Mouse (Mus musculus) hindbrain, embryonic 13.5 days (tissue): Measurements from ENCODE around the gene Htr5a. TPM values are rescaled to one million over a fixed set of nuclear protein-coding genes. Genes with fewer than 3 reads are reported as not detected.

Experiments used
- ATAC-seq: fragments of 200-750 bp; cut with Nextera tagmentation; 2 replicates; pipeline ENCODE4 v1.8.0; 2017; ENCODE audit warnings: moderate TSS enrichment; ENCODE audit not compliant: low FRiP score
- H3K27ac ChIP-seq: fragments of 300-500 bp; sonication (generic); 2 replicates; pipeline ENCODE4 v1.5.1; 2015; ENCODE audit warnings: inconsistent platforms, mild to moderate bottlenecking, moderate library complexity
- H3K27me3 ChIP-seq: fragments of 300-500 bp; sonication (generic); 2 replicates; pipeline ENCODE4 v1.6.1; 2015; ENCODE audit warnings: mild to moderate bottlenecking, inconsistent platforms
- H3K36me3 ChIP-seq: fragments of 300-500 bp; sonication (generic); 2 replicates; pipeline ENCODE4 v1.6.1; 2015; ENCODE audit warnings: mild to moderate bottlenecking, inconsistent platforms
- H3K4me1 ChIP-seq: fragments of 300-500 bp; sonication (generic); replicated peaks from 2 replicates; pipeline ENCODE4 v1.6.1; 2015; ENCODE audit warnings: inconsistent platforms
- H3K4me2 ChIP-seq: fragments of 300-500 bp; sonication (generic); 2 replicates; pipeline ENCODE4 v1.6.1; 2015; ENCODE audit warnings: inconsistent platforms, mild to moderate bottlenecking, moderate library complexity
- H3K4me3 ChIP-seq: fragments of 300-500 bp; sonication (generic); 2 replicates; pipeline ENCODE4 v1.5.1; 2015; ENCODE audit warnings: mild to moderate bottlenecking, inconsistent platforms
- H3K9ac ChIP-seq: fragments of 300-500 bp; sonication (generic); 2 replicates; pipeline ENCODE4 v1.6.1; 2015; ENCODE audit warnings: mild to moderate bottlenecking, inconsistent platforms
- H3K9me3 ChIP-seq: fragments of 300-500 bp; sonication (generic); 2 replicates; pipeline ENCODE4 v1.6.1; 2016; ENCODE audit warnings: inconsistent platforms
- WGBS: fragments of 180-500 bp; shearing (Covaris S2); methylation state at CpG from one replicate; pipeline ENCODE4 v1.1.7; 2015; 5-methylcytosine and 5-hydroxymethylcytosine counted together
- polyA plus RNA-seq: library from polyadenylated mRNA; unstranded; fragments of >200 nt; fragmentation: Nextera tagmentation; extraction: Ambion mirVana; gene quantifications from 2 replicates; pipeline ENCODE4 v1.2.1, GENCODE M21; 2015

Gene Htr5a
- polyA plus RNA-seq, 1 experiment from 2014 or later = 0.62 TPM

GRCm38 (mm10) chr5:27854290-27854689 is 12.3 kb downstream of the Htr5a start:
- ATAC-seq = no peak
- Histone ChIP-seq H3K27ac (no peak overlapping the region), H3K36me3 (no peaks in the 10 kb centered on the region), H3K4me1 (no peaks in the 10 kb centered on the region), H3K4me2 (no peak overlapping the region), H3K4me3 (no peak overlapping the region), H3K9me3 (no peaks in the 10 kb centered on the region), H3K9ac (no peak overlapping the region), H3K27me3 (peaks cover 7% of the 10 kb centered on the region; the same call in 1 of the 2 replicates)
- 56% methylated on average over 1 of the region's 1 CpGs for WGBS

DNA sequence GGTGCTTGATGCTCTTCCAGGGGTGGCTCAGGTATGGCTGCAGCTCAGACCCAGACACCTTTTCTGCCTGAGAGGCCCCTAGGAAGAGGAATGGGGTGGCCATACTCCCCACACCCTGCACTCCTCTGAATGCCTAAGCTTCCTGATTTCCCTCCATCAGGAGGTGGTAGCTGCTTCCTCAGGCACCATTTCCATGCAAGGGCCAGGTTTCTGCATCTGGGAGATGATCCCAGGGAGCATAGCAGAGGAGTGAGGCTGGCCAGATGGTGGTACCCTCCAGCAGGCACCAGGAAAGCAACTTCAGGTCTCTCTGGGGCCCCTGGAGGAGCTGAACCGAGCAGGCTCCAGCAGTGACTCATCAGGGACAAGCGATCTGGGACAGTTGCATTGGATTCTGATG is 13.8 kb downstream of the Htr5a start:
- 84% methylated on average over 2 of the region's 2 CpGs for WGBS
- H3K36me3 ChIP-seq = no peaks in the 10 kb centered on the region
- no peak overlapping the region for H3K4me3 ChIP-seq
- no peak overlapping the region for H3K4me2 ChIP-seq
- no peak overlapping the region for H3K9ac ChIP-seq
- H3K27me3 ChIP-seq = peaks cover 7% of the 10 kb centered on the region; the same call in 1 of the 2 replicates
- no peak for ATAC-seq
- H3K9me3 ChIP-seq = no peaks in the 10 kb centered on the region
- H3K27ac ChIP-seq = no peak overlapping the region
- H3K4me1 ChIP-seq = no peaks in the 10 kb centered on the region

DNA sequence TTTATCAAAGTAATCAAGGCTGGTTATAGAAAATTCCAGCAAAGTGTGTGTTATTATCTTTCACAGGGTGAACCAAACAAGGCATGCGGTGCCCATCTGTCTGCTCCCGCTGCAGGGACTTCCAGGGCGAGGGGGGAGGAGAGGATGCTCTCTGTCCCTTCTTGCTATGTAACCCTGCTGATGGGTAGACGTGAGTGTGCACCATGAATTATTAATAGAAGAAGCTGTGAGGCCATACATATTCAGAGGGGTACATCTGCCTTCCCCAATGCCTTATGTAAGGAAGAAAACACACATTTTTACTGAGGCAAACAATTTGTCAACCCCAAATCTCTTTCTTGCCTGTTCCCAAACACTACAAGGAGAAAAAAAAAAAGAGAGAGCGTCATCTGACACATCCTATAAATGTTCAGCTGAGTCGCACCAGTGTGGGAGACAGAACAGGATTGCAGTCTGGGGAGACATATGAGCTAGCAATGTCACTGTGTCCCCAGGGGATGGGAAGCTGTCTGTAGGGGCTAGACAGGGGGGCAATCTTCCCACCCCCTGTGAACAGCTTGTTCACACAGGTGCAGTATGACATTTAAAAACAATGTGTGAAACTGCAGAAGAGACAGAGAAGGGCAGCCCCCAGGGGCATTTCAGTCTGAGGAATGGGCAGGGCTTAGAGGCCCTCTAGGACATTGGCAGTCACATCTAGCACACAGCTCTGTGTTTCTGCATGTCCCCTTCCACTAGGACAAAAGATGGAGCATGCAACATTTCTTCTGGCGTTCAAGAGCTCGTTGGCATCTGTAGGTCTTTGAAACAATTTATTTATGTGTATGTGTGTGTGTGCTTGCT is 31.5 kb downstream of the Htr5a start:
- Histone ChIP-seq H3K4me2 (no peak overlapping the region), H3K4me3 (no peak overlapping the region), H3K27ac (peak overlapping the region; percentile 84), H3K9me3 (no peaks in the 10 kb centered on the region), H3K9ac (no peak overlapping the region), H3K36me3 (no peaks in the 10 kb centered on the region), H3K27me3 (no peaks in the 10 kb centered on the region), H3K4me1 (peaks cover 21% of the 10 kb centered on the region)
- ATAC-seq = peak; percentile 95
- 27% methylated on average over 8 of the region's 8 CpGs for WGBS

DNA sequence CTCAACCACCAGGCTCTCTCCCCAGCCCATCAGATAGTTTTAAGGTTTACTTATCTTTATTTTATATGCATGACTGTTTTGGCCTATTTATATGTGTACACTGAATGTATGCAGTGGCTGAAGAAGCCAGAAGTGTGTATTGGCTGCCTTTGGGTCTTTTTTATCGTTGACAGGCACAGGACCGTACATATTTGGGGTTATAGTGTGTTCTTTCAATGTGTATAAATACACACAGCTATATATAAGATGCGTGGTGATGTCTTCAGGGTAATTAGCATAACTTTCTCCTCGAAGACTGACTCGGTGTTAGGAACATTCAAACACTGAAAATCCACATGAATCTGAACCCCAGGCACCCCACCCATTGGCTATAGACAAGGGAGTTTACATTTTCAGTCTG is 32.3 kb downstream of the Htr5a start:
- Histone ChIP-seq H3K4me3 (no peak overlapping the region), H3K27me3 (no peaks in the 10 kb centered on the region), H3K27ac (peak overlapping the region; percentile 84), H3K4me2 (no peak overlapping the region), H3K9ac (no peak overlapping the region), H3K36me3 (no peaks in the 10 kb centered on the region), H3K9me3 (no peaks in the 10 kb centered on the region), H3K4me1 (peaks cover 21% of the 10 kb centered on the region)
- 78% methylated on average over 5 of the region's 5 CpGs for whole genome bisulfite sequencing
- ATAC-seq = 0 out of 2 replicates have a peak, but pooled peaks have one; percentile 8

- WGBS = 68% methylated on average over 4 of the region's 4 CpGs
- no peak for ATAC-seq
Observed at GRCm38 (mm10) chr5:27875341-27876105, 33.6 kb downstream of the Htr5a start.

GRCm38 (mm10) chr5:27878356-27878755 is 36.4 kb downstream of the Htr5a start:
- no peaks in the 10 kb centered on the region for H3K36me3 ChIP-seq
- H3K27me3 ChIP-seq = no peaks in the 10 kb centered on the region
- H3K4me1 ChIP-seq = peaks cover 11% of the 10 kb centered on the region
- H3K4me2 ChIP-seq = no peak overlapping the region
- no peak overlapping the region for H3K4me3 ChIP-seq
- H3K9ac ChIP-seq = no peak overlapping the region
- no peaks in the 10 kb centered on the region for H3K9me3 ChIP-seq
- no peak overlapping the region for H3K27ac ChIP-seq
- 87% methylated on average over 5 of the region's 5 CpGs for WGBS
- ATAC-seq = no peak

More at GRCm38 (mm10) chr5:27875341-27876105, 33.6 kb downstream of the Htr5a start:
- H3K9ac ChIP-seq = no peak overlapping the region
- no peaks in the 10 kb centered on the region for H3K27me3 ChIP-seq
- no peak overlapping the region for H3K27ac ChIP-seq
- no peaks in the 10 kb centered on the region for H3K9me3 ChIP-seq
- H3K4me2 ChIP-seq = no peak overlapping the region
- no peak overlapping the region for H3K4me3 ChIP-seq
- peaks cover 21% of the 10 kb centered on the region for H3K4me1 ChIP-seq
- no peaks in the 10 kb centered on the region for H3K36me3 ChIP-seq

DNA sequence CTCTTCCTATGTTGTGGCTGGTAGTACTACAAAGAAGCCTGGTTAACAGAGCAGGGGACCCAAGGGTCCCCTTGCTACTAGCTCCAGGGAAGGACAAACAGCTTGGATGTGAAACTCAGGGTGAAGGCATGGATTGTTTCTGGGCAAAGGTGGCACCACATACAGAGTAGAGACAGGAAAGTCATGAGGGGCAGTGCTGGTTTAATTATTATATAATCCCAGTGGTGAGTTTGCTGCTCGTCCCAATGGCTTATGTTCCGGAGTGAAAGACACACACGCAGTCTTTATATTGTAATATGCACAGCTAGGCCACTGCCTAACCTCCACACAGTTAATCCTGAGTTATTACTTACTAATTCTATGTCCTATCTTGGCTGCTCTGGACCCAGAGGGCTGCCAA is 37.8 kb downstream of the Htr5a start:
- no peak for ATAC-seq
- no peaks in the 10 kb centered on the region for H3K36me3 ChIP-seq
- 87% methylated on average over 3 of the region's 3 CpGs for WGBS
- no peak overlapping the region for H3K4me3 ChIP-seq
- H3K9ac ChIP-seq = no peak overlapping the region
- no peaks in the 10 kb centered on the region for H3K9me3 ChIP-seq
- no peaks in the 10 kb centered on the region for H3K4me1 ChIP-seq
- H3K4me2 ChIP-seq = no peak overlapping the region
- H3K27ac ChIP-seq = no peak overlapping the region
- no peaks in the 10 kb centered on the region for H3K27me3 ChIP-seq

- 64% methylated on average over 3 of the region's 3 CpGs for WGBS
- Histone ChIP-seq H3K27ac (no peak overlapping the region), H3K36me3 (no peaks in the 10 kb centered on the region), H3K4me3 (no peak overlapping the region), H3K9me3 (no peaks in the 10 kb centered on the region), H3K4me1 (no peaks in the 10 kb centered on the region), H3K9ac (no peak overlapping the region), H3K27me3 (no peaks in the 10 kb centered on the region), H3K4me2 (no peak overlapping the region)
- ATAC-seq = no peak
Observed at GRCm38 (mm10) chr5:27880329-27881036, 38.5 kb downstream of the Htr5a start.

- WGBS = 81% methylated on average over 2 of the region's 2 CpGs
- H3K9me3 ChIP-seq = no peaks in the 10 kb centered on the region
- H3K27ac ChIP-seq = no peak overlapping the region
- no peaks in the 10 kb centered on the region for H3K27me3 ChIP-seq
- ATAC-seq = no peak
- no peak overlapping the region for H3K4me2 ChIP-seq
- no peak overlapping the region for H3K9ac ChIP-seq
- no peaks in the 10 kb centered on the region for H3K36me3 ChIP-seq
- H3K4me1 ChIP-seq = no peaks in the 10 kb centered on the region
- H3K4me3 ChIP-seq = no peak overlapping the region
Observed at GRCm38 (mm10) chr5:27881261-27881660, 39.3 kb downstream of the Htr5a start.

- Histone ChIP-seq H3K4me1 (no peaks in the 10 kb centered on the region), H3K27ac (no peak overlapping the region), H3K9ac (no peak overlapping the region), H3K36me3 (no peaks in the 10 kb centered on the region), H3K4me2 (no peak overlapping the region), H3K9me3 (peaks cover 9% of the 10 kb centered on the region; the same call in 1 of the 2 replicates), H3K4me3 (no peak overlapping the region), H3K27me3 (no peaks in the 10 kb centered on the region)
- no peak for ATAC-seq
- 89% methylated on average over 3 of the region's 3 CpGs for WGBS
Observed at GRCm38 (mm10) chr5:27888080-27888479, 46.1 kb downstream of the Htr5a start.

GRCm38 (mm10) chr5:27895961-27896360 is 54.0 kb downstream of the Htr5a start:
- H3K27me3 ChIP-seq = no peaks in the 10 kb centered on the region
- no peak for ATAC-seq
- 90% methylated on average over 3 of the region's 3 CpGs for WGBS
- H3K27ac ChIP-seq = no peak overlapping the region
- no peaks in the 10 kb centered on the region for H3K36me3 ChIP-seq
- no peak overlapping the region for H3K4me2 ChIP-seq
- no peak overlapping the region for H3K4me3 ChIP-seq
- H3K9ac ChIP-seq = no peak overlapping the region
- H3K4me1 ChIP-seq = no peaks in the 10 kb centered on the region
- H3K9me3 ChIP-seq = no peaks in the 10 kb centered on the region

GRCm38 (mm10) chr5:27899756-27900155 is 57.8 kb downstream of the Htr5a start:
- Histone ChIP-seq H3K9ac (no peak overlapping the region), H3K4me1 (no peaks in the 10 kb centered on the region), H3K27ac (no peak overlapping the region), H3K4me2 (no peak overlapping the region), H3K4me3 (no peak overlapping the region), H3K36me3 (no peaks in the 10 kb centered on the region), H3K27me3 (no peaks in the 10 kb centered on the region), H3K9me3 (no peaks in the 10 kb centered on the region)
- no peak for ATAC-seq
- WGBS = 84% methylated on average over 2 of the region's 2 CpGs
